Mouse (Mus musculus) forebrain, postnatal 0 days (tissue): ENCODE measurements around the gene Ddx19b. TPM values are rescaled to one million over a fixed set of nuclear protein-coding genes. Genes with fewer than 3 reads are reported as not detected.

Experiments used
- ATAC-seq: fragments of 200-750 bp; cut with Nextera tagmentation; 2 replicates; pipeline ENCODE4 v1.8.0; 2017; ENCODE audit warnings: mild to moderate bottlenecking, moderate library complexity
- DNase-seq: peaks from one replicate; pipeline ENCODE4 v3.0.0-alpha.2; 2015
- H3K27ac ChIP-seq: fragments of 300-500 bp; sonication (generic); 2 replicates; pipeline ENCODE4 v1.5.1; 2014; ENCODE audit warnings: low read depth, mild to moderate bottlenecking, antibody characterized with exemption, low read length, moderate library complexity, mixed read lengths
- H3K27me3 ChIP-seq: fragments of 300-500 bp; sonication (generic); 2 replicates; pipeline ENCODE4 v1.6.1; 2014; ENCODE audit warnings: mild to moderate bottlenecking, low read length, mixed read lengths; ENCODE audit not compliant: insufficient read depth
- H3K36me3 ChIP-seq: fragments of 300-500 bp; sonication (generic); 2 replicates; pipeline ENCODE4 v1.6.1; 2014; ENCODE audit warnings: mild to moderate bottlenecking, moderate library complexity; ENCODE audit not compliant: insufficient read depth
- H3K4me1 ChIP-seq: fragments of 300-500 bp; sonication (generic); 2 replicates; pipeline ENCODE4 v1.6.1; 2014; ENCODE audit warnings: antibody characterized with exemption; ENCODE audit not compliant: insufficient read depth
- H3K4me2 ChIP-seq: fragments of 300-500 bp; sonication (generic); 2 replicates; pipeline ENCODE4 v1.6.1; 2014; ENCODE audit warnings: low read depth, mild to moderate bottlenecking, moderate library complexity
- H3K4me3 ChIP-seq: fragments of 300-500 bp; sonication (generic); 2 replicates; pipeline ENCODE4 v1.5.1; 2014; ENCODE audit warnings: low read depth, low read length, mixed read lengths
- H3K9ac ChIP-seq: fragments of 300-500 bp; sonication (generic); 2 replicates; pipeline ENCODE4 v1.6.1; 2014; ENCODE audit warnings: mild to moderate bottlenecking
- H3K9me3 ChIP-seq: fragments of 300-500 bp; sonication (generic); 2 replicates; pipeline ENCODE4 v1.6.1; 2016; ENCODE audit warnings: low read length
- CTCF ChIP-seq: sonication (generic); IDR thresholded peaks from 2 replicates; pipeline ENCODE4 v1.5.1; 2016; ENCODE audit warnings: antibody characterized with exemption, control low read depth, low read depth
- WGBS: fragments of 180-500 bp; shearing (Covaris S2); extraction: QIAGEN DNeasy Blood & Tissue Kit; methylation state at CpG from one replicate; pipeline ENCODE4 v1.1.7; 2014; 5-methylcytosine and 5-hydroxymethylcytosine counted together
- polyA plus RNA-seq: library from polyadenylated mRNA; unstranded; fragments of >200 nt; fragmentation: Nextera tagmentation; extraction: Ambion mirVana; gene quantifications from 2 replicates; pipeline ENCODE4 v1.2.1, GENCODE M21; 2015
- total RNA-seq: library from RNA; depleted of rRNA; stranded (reverse); fragments of >200 nt; gene quantifications from 2 replicates; pipeline ENCODE4 v1.2.3, GENCODE M21; 2014

Ddx19b gene
- total and polyA plus RNA-seq, 2 experiments from 2014 or later: 5.5 to 16.8 TPM

DNA sequence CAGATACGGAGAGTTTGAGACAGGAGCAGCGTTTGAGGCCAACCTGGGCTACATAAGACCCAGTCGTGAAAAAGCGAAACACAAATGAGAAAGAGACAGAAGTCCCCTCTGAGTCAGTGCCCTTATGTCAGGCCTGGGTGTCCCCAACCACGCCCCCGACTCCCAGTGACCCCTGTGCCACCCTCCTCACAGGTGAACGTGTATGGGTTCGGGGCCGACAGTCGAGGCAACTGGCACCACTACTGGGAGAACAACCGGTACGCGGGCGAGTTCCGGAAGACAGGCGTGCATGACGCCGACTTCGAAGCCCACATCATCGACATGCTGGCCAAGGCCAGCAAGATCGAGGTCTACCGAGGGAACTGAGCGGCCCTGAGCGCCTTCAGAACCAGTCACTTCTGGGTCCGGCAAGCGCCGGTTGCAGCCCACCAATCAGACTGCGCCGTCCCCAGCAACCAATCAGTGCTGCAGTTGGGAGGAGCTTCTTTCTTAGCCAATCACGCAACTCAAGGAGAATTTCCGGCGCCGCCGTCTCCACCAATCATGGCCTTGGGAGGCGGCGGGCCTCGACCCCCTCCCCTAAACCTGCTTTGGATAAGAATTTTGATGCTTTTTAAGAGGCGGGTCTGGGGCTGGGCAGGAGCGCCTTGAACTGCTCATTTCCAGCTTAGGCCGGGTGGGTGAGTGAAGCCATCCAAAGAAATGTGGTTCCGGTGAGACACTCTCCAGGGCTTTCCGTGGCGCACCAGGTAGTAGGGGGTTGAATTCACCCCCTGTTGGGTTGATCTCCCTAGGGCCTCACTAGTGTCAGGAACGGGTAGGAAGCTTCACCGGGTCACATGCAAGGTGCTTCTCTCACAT lies 61.4 kb downstream of the Ddx19b start:
- Histone ChIP-seq H3K9ac (peak overlapping the region; percentile 55), H3K9me3 (no peaks in the 10 kb centered on the region), H3K27ac (peak overlapping the region; percentile 59), H3K27me3 (no peaks in the 10 kb centered on the region), H3K4me1 (peaks cover 8% of the 10 kb centered on the region), H3K4me3 (peak overlapping the region; percentile 42), H3K4me2 (peak overlapping the region; percentile 79), H3K36me3 (peaks cover 33% of the 10 kb centered on the region)
- peak; percentile 99 for ATAC-seq
- TF ChIP-seq CTCF: no peak
- peak; percentile 96 for DNase-seq
- WGBS: 5% methylated on average over 45 of the region's 45 CpGs

DNA sequence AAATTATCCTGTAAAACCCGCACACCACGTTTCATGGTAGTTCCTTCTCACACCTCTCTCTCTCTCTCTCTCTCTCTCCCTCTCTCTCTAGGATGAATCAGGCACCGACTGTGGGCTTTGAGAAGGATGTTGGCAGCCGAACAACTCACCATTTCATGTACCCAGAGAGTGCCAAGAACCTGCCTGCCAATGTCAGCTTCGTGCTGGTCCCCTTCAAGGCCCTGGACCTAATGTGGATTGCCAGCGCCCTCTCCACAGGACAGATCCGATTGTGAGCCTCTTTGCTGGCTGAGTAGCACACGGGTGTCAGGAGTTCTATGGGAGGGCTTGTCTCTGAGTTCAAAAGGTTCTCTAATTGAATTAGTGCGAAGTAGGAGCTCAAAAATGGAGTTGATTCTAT lies 64.2 kb downstream of the Ddx19b start:
- WGBS: 62% methylated on average over 9 of the region's 9 CpGs
- Histone ChIP-seq H3K4me1 (peaks cover 8% of the 10 kb centered on the region), H3K27me3 (no peaks in the 10 kb centered on the region), H3K36me3 (peaks cover 28% of the 10 kb centered on the region), H3K4me3 (no peak overlapping the region), H3K27ac (no peak overlapping the region), H3K9me3 (no peaks in the 10 kb centered on the region), H3K9ac (no peak overlapping the region), H3K4me2 (no peak overlapping the region)
- TF ChIP-seq CTCF: no peak
- no peak for DNase-seq
- ATAC-seq: no peak

DNA sequence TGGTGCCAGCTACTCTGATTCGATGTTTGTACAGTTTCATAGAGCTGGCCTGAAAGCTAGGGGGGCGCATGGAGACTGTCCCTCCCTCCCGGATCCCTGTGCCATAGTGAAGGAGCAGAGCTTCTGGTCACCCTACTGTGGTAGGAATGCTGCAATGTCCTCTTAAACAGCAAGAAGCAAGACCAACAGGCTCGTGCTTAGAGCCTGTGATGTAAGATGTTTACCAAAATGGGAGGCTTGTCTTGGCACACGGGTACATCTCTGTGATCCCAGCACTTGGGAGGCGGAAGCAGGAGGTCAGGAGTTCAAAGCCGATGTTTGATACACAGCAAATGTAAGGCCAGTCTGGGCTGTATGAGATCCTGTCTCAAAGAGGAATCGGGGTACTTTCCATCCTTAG lies 65.0 kb downstream of the Ddx19b start:
- WGBS: 90% methylated on average over 8 of the region's 8 CpGs
- Histone ChIP-seq H3K4me2 (no peak overlapping the region), H3K9ac (no peak overlapping the region), H3K36me3 (peaks cover 29% of the 10 kb centered on the region), H3K4me1 (peaks cover 8% of the 10 kb centered on the region), H3K27ac (no peak overlapping the region), H3K9me3 (no peaks in the 10 kb centered on the region), H3K4me3 (no peak overlapping the region), H3K27me3 (no peaks in the 10 kb centered on the region)
- TF ChIP-seq CTCF: no peak
- DNase-seq (no peak), ATAC-seq (no peak)

DNA sequence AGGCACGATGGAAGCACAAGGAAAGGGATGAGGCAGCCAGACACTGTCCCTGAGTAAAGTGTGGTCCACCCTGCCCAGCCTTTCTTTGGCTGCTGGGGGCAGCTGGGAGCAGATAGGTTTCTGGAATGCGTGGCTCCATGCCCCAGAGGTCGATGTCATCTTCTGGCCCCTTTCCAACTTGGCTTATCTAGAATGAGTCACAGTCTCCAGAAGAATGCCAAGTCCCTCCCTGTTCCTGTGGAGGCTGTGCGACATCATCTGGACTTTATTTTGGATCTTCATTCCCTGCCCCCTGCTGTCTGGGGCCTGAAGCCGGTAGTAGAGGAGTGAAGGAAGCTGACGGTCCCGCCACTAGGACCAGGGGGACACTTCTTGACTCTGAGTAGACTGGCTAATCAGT lies 66.0 kb downstream of the Ddx19b start:
- DNase-seq (no peak), ATAC-seq (no peak)
- no peaks in the 10 kb centered on the region for H3K27me3 ChIP-seq
- 49% methylated on average over 7 of the region's 7 CpGs for WGBS
- no peaks in the 10 kb centered on the region for H3K9me3 ChIP-seq
- H3K4me2 ChIP-seq: no peak overlapping the region
- no peak overlapping the region for H3K4me3 ChIP-seq
- H3K9ac ChIP-seq: no peak overlapping the region
- H3K4me1 ChIP-seq: peaks cover 4% of the 10 kb centered on the region; the same call in 1 of the 2 replicates
- TF ChIP-seq CTCF: no peak
- H3K27ac ChIP-seq: no peak overlapping the region
- peaks cover 29% of the 10 kb centered on the region for H3K36me3 ChIP-seq

DNA sequence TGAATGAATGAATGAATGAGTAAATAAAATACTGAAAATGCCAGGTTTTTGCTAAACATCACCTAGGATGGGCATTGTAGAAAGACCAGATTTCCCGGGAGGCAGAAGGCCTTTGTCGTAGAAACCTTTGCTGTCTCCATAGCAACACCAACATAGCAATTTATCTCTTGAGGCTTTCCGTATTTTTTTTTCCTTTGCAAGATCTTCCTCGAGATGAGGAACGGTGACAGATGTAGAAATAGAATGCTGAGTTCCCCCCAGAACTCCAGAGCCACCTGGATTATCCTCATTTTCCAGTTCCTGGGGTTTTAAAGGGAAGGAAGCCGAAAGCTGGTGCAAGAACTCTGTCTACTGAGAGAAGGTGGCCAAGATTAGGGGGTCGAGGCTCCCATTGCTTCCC lies 66.9 kb downstream of the Ddx19b start:
- Histone ChIP-seq H3K4me2 (no peak overlapping the region), H3K9ac (no peak overlapping the region), H3K27ac (peak overlapping the region; percentile 62), H3K9me3 (no peaks in the 10 kb centered on the region), H3K27me3 (no peaks in the 10 kb centered on the region), H3K4me3 (no peak overlapping the region), H3K36me3 (peaks cover 38% of the 10 kb centered on the region), H3K4me1 (peaks cover under 1% of the 10 kb centered on the region; the same call in 1 of the 2 replicates)
- TF ChIP-seq CTCF: no peak
- ATAC-seq: no peak; the same call in 1 of the 2 replicates
- 57% methylated on average over 7 of the region's 7 CpGs for WGBS
- DNase-seq: no peak

DNA sequence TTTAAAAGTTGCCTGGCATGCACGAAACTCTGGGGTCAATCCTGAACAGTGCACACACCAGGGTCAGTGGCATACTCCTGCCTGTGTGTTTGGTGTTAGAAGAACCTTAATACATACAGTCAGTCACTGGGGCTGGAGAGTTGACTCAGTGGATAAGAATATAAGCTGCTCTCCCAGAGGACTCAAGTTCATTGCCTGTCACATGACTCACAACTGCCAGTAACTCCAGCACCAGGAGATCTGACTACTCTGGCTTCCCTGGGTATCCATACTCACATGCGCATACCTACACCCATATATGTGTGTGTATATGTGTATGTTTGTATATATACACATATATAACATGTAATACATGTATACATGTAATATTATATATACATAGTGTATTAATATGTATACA lies 68.5 kb downstream of the Ddx19b start:
- no peak overlapping the region for H3K9ac ChIP-seq
- H3K9me3 ChIP-seq: no peaks in the 10 kb centered on the region
- H3K27me3 ChIP-seq: no peaks in the 10 kb centered on the region
- TF ChIP-seq CTCF: no peak
- H3K4me1 ChIP-seq: no peaks in the 10 kb centered on the region
- no peak overlapping the region for H3K4me3 ChIP-seq
- peaks cover 47% of the 10 kb centered on the region for H3K36me3 ChIP-seq
- no peak for ATAC-seq
- H3K27ac ChIP-seq: no peak overlapping the region
- WGBS: 87% methylated on average over 2 of the region's 2 CpGs
- no peak for DNase-seq
- no peak overlapping the region for H3K4me2 ChIP-seq

DNA sequence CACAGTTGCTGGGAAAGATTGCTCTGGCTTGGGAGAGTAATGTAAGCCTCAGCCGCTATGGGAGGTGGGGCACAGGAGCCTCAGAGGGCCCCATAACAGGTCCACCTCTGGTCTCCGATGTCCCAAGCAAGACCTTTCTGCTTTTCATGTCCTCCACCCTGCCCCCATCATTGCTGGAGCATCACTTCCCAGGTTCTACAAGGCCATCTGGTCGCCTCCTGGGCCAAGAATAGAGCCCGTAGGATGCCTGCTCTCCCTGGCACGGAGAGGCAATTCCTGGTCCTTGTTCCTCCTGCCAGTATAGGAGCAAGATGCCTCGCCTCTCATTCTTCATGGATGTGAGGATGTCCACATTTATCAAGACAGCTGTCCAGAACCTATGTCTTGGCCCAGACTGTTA lies 71.6 kb downstream of the Ddx19b start:
- H3K27ac ChIP-seq: no peak overlapping the region
- H3K36me3 ChIP-seq: peaks cover 54% of the 10 kb centered on the region
- no peak overlapping the region for H3K9ac ChIP-seq
- no peaks in the 10 kb centered on the region for H3K4me1 ChIP-seq
- H3K9me3 ChIP-seq: no peaks in the 10 kb centered on the region
- no peak for TF ChIP-seq CTCF
- ATAC-seq (no peak), DNase-seq (no peak)
- H3K4me3 ChIP-seq: no peak overlapping the region
- no peak overlapping the region for H3K4me2 ChIP-seq
- no peaks in the 10 kb centered on the region for H3K27me3 ChIP-seq
- WGBS: 88% methylated on average over 6 of the region's 6 CpGs
